Mouse (Mus musculus) CH12.LX (cell line): Measurements from ENCODE around the gene Cinp. TPM values are rescaled to one million over a fixed set of nuclear protein-coding genes. Genes with fewer than 3 reads are reported as not detected.
A peak's percentile ranks its signal among the peaks of the same experiment; 100 is the strongest.

ENCODE experiments used
- DNase-seq: peaks from one replicate; pipeline ENCODE4 v3.0.0-alpha.2; 2013; ENCODE audit errors: extremely low read depth
- H3K27ac ChIP-seq: 2 replicates; pipeline ENCODE4 v1.5.1; 2012; ENCODE audit warnings: low read depth, mild to moderate bottlenecking, control low read depth, moderate library complexity; ENCODE audit not compliant: insufficient read depth
- H3K27me3 ChIP-seq: replicated peaks from 2 replicates; pipeline ENCODE3; 2012; ENCODE audit warnings: inconsistent platforms
- H3K36me3 ChIP-seq, 2 experiments: replicated peaks in 1 of 2; 2 replicates each; pipeline versions ENCODE3 to v1.6.1; 2012; ENCODE audit warnings: inconsistent platforms in 1 of 2, low read length in 1 of 2, mild to moderate bottlenecking in 1 of 2, mixed read lengths in 1 of 2, moderate library complexity in 1 of 2; ENCODE audit not compliant: control insufficient read depth in 1 of 2, insufficient read depth in 1 of 2
- H3K4me1 ChIP-seq, 2 experiments: 2 replicates each; pipeline ENCODE4 v1.6.1; 2012; ENCODE audit warnings: inconsistent platforms in 1 of 2, moderate library complexity in 1 of 2; ENCODE audit not compliant: insufficient read depth in 2 of 2, control insufficient read depth in 1 of 2
- H3K4me2 ChIP-seq: 2 replicates; pipeline ENCODE4 v1.6.1; 2012; ENCODE audit warnings: low read depth, mild to moderate bottlenecking, control low read depth; ENCODE audit not compliant: poor library complexity, insufficient read depth, severe bottlenecking
- H3K4me3 ChIP-seq, 3 experiments: fragments of 150-350 bp in 1 of 3; sonication (generic) in 1 of 3; replicated peaks in 1 of 3; 2 replicates each; pipeline versions ENCODE3 to v1.5.1; 2011 to 2012; ENCODE audit warnings: low read depth in 2 of 3, low read length in 2 of 3, mild to moderate bottlenecking in 2 of 3, moderate library complexity in 2 of 3, control low read depth in 1 of 3, improper control_type of control experiment in 1 of 3, inconsistent platforms in 1 of 3, mixed read lengths in 1 of 3; ENCODE audit not compliant: poor library complexity in 1 of 3
- H3K79me2 ChIP-seq: replicated peaks from 2 replicates; pipeline ENCODE4 v1.6.1; 2012; ENCODE audit warnings: mild to moderate bottlenecking, moderate library complexity; ENCODE audit not compliant: control insufficient read depth, poor library complexity, insufficient read depth, severe bottlenecking; ENCODE audit errors: extremely low read depth
- H3K9ac ChIP-seq: 2 replicates; pipeline ENCODE4 v1.6.1; 2012; ENCODE audit warnings: low read depth, mild to moderate bottlenecking, control low read depth, moderate library complexity; ENCODE audit not compliant: insufficient read depth
- H3K9me3 ChIP-seq: replicated peaks from 2 replicates; pipeline ENCODE3; 2012; ENCODE audit warnings: low read length, inconsistent platforms, mixed read lengths
- BHLHE40 ChIP-seq: IDR thresholded peaks from 2 replicates; pipeline ENCODE4 v1.6.1; 2011; ENCODE audit warnings: mild to moderate bottlenecking, low read depth, low read length, improper control_type of control experiment
- CHD2 ChIP-seq: IDR thresholded peaks from 2 replicates; pipeline ENCODE4 v1.6.1; 2011; ENCODE audit warnings: low read length, improper control_type of control experiment
- CTCF ChIP-seq, 2 experiments: IDR thresholded peaks in 1 of 2; conservative IDR thresholded peaks in 1 of 2; 2 replicates each; pipeline ENCODE4 v1.5.1; 2011 to 2012; ENCODE audit warnings: low read depth in 2 of 2, low read length in 2 of 2, improper control_type of control experiment in 1 of 2, inconsistent platforms in 1 of 2, mild to moderate bottlenecking in 1 of 2, moderate library complexity in 1 of 2
- E2F4 ChIP-seq: IDR thresholded peaks from 2 replicates; pipeline ENCODE4 v1.6.1; 2011; ENCODE audit warnings: low read depth, low read length, improper control_type of control experiment; ENCODE audit not compliant: insufficient replicate concordance
- HCFC1 ChIP-seq: IDR thresholded peaks from 2 replicates; pipeline ENCODE4 v1.6.1; 2012; ENCODE audit warnings: low read depth, mild to moderate bottlenecking, inconsistent platforms, low read length, improper control_type of control experiment
- IRF4 ChIP-seq: IDR thresholded peaks from 2 replicates; pipeline ENCODE4 v1.6.1; 2014; ENCODE audit warnings: low read depth, mild to moderate bottlenecking, inconsistent platforms, low read length, improper control_type of control experiment
- MAX ChIP-seq: IDR thresholded peaks from 2 replicates; pipeline ENCODE4 v1.6.1; 2011; ENCODE audit warnings: low read length, improper control_type of control experiment
- MEF2A ChIP-seq: IDR thresholded peaks from 2 replicates; pipeline ENCODE4 v1.6.1; 2014; ENCODE audit warnings: low read depth, mild to moderate bottlenecking, inconsistent platforms, low read length, improper control_type of control experiment, borderline replicate concordance
- MXI1 ChIP-seq: IDR thresholded peaks from 2 replicates; pipeline ENCODE4 v1.6.1; 2011; ENCODE audit warnings: mild to moderate bottlenecking, low read depth, low read length, improper control_type of control experiment
- NELFE ChIP-seq: IDR thresholded peaks from 2 replicates; pipeline ENCODE4 v1.6.1; 2011; ENCODE audit warnings: low read depth, low read length, improper control_type of control experiment
- RAD21 ChIP-seq: IDR thresholded peaks from 2 replicates; pipeline ENCODE4 v1.6.1; 2011; ENCODE audit warnings: low read depth, mild to moderate bottlenecking, low read length, improper control_type of control experiment, moderate library complexity
- RCOR1 ChIP-seq: conservative IDR thresholded peaks from 2 replicates; pipeline ENCODE4 v1.6.1; 2012; ENCODE audit warnings: low read depth, mild to moderate bottlenecking, inconsistent platforms, low read length, improper control_type of control experiment
- SMC3 ChIP-seq: IDR thresholded peaks from 2 replicates; pipeline ENCODE4 v1.6.1; 2011; ENCODE audit warnings: low read depth, low read length, improper control_type of control experiment
- TCF12 ChIP-seq: IDR thresholded peaks from 2 replicates; pipeline ENCODE4 v1.6.1; 2014; ENCODE audit warnings: low read depth, mild to moderate bottlenecking, inconsistent platforms, low read length, improper control_type of control experiment
- UBTF ChIP-seq: IDR thresholded peaks from 2 replicates; pipeline ENCODE4 v1.6.1; 2012; ENCODE audit warnings: low read depth, mild to moderate bottlenecking, inconsistent platforms, low read length, improper control_type of control experiment, moderate library complexity
- ZC3H11A ChIP-seq: IDR thresholded peaks from 2 replicates; pipeline ENCODE4 v1.6.1; 2012; ENCODE audit warnings: low read depth, mild to moderate bottlenecking, inconsistent platforms, low read length, improper control_type of control experiment
- dilution Hi-C: fragments of 300-500 bp; cut with MboI; formaldehyde crosslinking; loops from 2 replicates; pipeline ENCODE4 v1.14.3; 2020; ENCODE audit warnings: low sequenced_read_pairs; ENCODE audit not compliant: extremely low pct_unique_long_range_greater_than_20kb, extremely low pct_ligation_motif_present
- in situ Hi-C: fragments of 300-500 bp; cut with MboI; formaldehyde crosslinking; loops from 3 replicates; pipeline ENCODE4 v1.14.3; 2019; ENCODE audit warnings: low sequenced_read_pairs, low pct_ligation_motif_present, low pct_unique_long_range_greater_than_20kb, mixed read lengths
- polyA plus RNA-seq: library from polyadenylated mRNA; unstranded; fragments of >175 nt; gene quantifications from 2 replicates; pipeline ENCODE4 v1.2.1, GENCODE M21; 2012; ENCODE audit warnings: low read depth; ENCODE audit not compliant: insufficient read length
- total RNA-seq, 2 experiments: library from RNA; depleted of rRNA; stranded (reverse); fragments of 300-350 nt in 1 of 2; fragments of >200 nt in 1 of 2; gene quantifications; 2 replicates each; pipeline ENCODE4 v1.2.3; 2012 to 2014

Gene Cinp
- total and polyA plus RNA-seq, 3 experiments = 114 to 164 (median 135) TPM

- peaks cover 19 to 31% of the 10 kb centered on the region in 2 experiments for H3K4me1 ChIP-seq
- DNase-seq = peak; percentile 77
- dilution Hi-C loops (no loop called here), in situ Hi-C loops (loop anchor here (5.0 to 10.0 kb wide), 2 partner anchors 56 to 199 kb away; no protein-coding TSS in a partner anchor)
- H3K9ac ChIP-seq = no peak overlapping the region
- H3K36me3 ChIP-seq = peaks cover 28 to 68% of the 10 kb centered on the region in 2 experiments
- no peaks in the 10 kb centered on the region for H3K9me3 ChIP-seq
- no peaks in the 10 kb centered on the region for H3K79me2 ChIP-seq
- H3K4me2 ChIP-seq = no peak overlapping the region
- no peaks in the 10 kb centered on the region for H3K27me3 ChIP-seq
- no peak overlapping the region for H3K4me3 ChIP-seq
- H3K27ac ChIP-seq = no peak overlapping the region
- TF ChIP-seq MXI1 (no peak), ZC3H11A (peak; percentile 90), NELFE (0 out of 2 replicates have a peak, but pooled peaks have one; percentile 31), CTCF (conservative IDR thresholded peaks at IDR 0.05 in 1 of 2, IDR thresholded peaks at IDR 0.05 in 1 of 2; ENCODE audit: low read depth in 2 of 2, low read length in 2 of 2) (peak; percentile 54 to 97), RCOR1 (no peak), SMC3 (peak; percentile 98), HCFC1 (no peak), RAD21 (peak; percentile 93), CHD2 (peak; percentile 91), MEF2A (0 out of 2 replicates have a peak, but pooled peaks have one; percentile 33), TCF12 (peak; percentile 32; the same call in 1 of the 2 replicates), E2F4 (no peak), UBTF (no peak), IRF4 (peak; percentile 82), BHLHE40 (peak; percentile 38; the same call in 1 of the 2 replicates)
Measured at GRCm38 (mm10) chr12:110935983-110936620, 47.2 kb upstream of the Cinp start.

- H3K36me3 ChIP-seq = peaks cover 28 to 77% of the 10 kb centered on the region in 2 experiments
- in situ Hi-C loops = loop anchor here (10.0 kb wide), 1 partner anchor 202 kb away; no protein-coding TSS in a partner anchor
Measured at GRCm38 (mm10) chr12:110932820-110933219, 43.9 kb upstream of the Cinp start.

More at GRCm38 (mm10) chr12:110932820-110933219, 43.9 kb upstream of the Cinp start:
- Histone ChIP-seq H3K4me3 (no peak overlapping the region), H3K27me3 (no peaks in the 10 kb centered on the region), H3K79me2 (no peaks in the 10 kb centered on the region), H3K9ac (no peak overlapping the region), H3K4me1 (peaks cover 0 to 6% of the 10 kb centered on the region in 2 experiments; a peak in 1 of 4 replicates), H3K27ac (no peak overlapping the region), H3K4me2 (no peak overlapping the region), H3K9me3 (no peaks in the 10 kb centered on the region)
- no peak for DNase-seq
- TF ChIP-seq HCFC1 = no peak
- 0 out of 2 replicates have a peak, but pooled peaks have one; percentile 12 for TF ChIP-seq IRF4
- TF ChIP-seq MAX = no peak
- dilution Hi-C loops = no loop called here
